Mouse (Mus musculus) CH12.LX (cell line): ENCODE measurements around the gene Gm4707. TPM values are rescaled to one million over a fixed set of nuclear protein-coding genes. Genes with fewer than 3 reads are reported as not detected.

ENCODE experiments used
- DNase-seq: peaks from one replicate; pipeline ENCODE4 v3.0.0-alpha.2; 2013; ENCODE audit errors: extremely low read depth
- H3K27ac ChIP-seq: 2 replicates; pipeline ENCODE4 v1.5.1; 2012; ENCODE audit warnings: low read depth, mild to moderate bottlenecking, control low read depth, moderate library complexity; ENCODE audit not compliant: insufficient read depth
- H3K27me3 ChIP-seq: replicated peaks from 2 replicates; pipeline ENCODE3; 2012; ENCODE audit warnings: inconsistent platforms
- H3K36me3 ChIP-seq, 2 experiments: replicated peaks in 1 of 2; 2 replicates each; pipeline versions ENCODE3 to v1.6.1; 2012; ENCODE audit warnings: inconsistent platforms in 1 of 2, low read length in 1 of 2, mild to moderate bottlenecking in 1 of 2, mixed read lengths in 1 of 2, moderate library complexity in 1 of 2; ENCODE audit not compliant: control insufficient read depth in 1 of 2, insufficient read depth in 1 of 2
- H3K4me1 ChIP-seq, 2 experiments: 2 replicates each; pipeline ENCODE4 v1.6.1; 2012; ENCODE audit warnings: inconsistent platforms in 1 of 2, moderate library complexity in 1 of 2; ENCODE audit not compliant: insufficient read depth in 2 of 2, control insufficient read depth in 1 of 2
- H3K4me2 ChIP-seq: 2 replicates; pipeline ENCODE4 v1.6.1; 2012; ENCODE audit warnings: low read depth, mild to moderate bottlenecking, control low read depth; ENCODE audit not compliant: poor library complexity, insufficient read depth, severe bottlenecking
- H3K4me3 ChIP-seq, 3 experiments: fragments of 150-350 bp in 1 of 3; sonication (generic) in 1 of 3; replicated peaks in 1 of 3; 2 replicates each; pipeline versions ENCODE3 to v1.5.1; 2011 to 2012; ENCODE audit warnings: low read depth in 2 of 3, low read length in 2 of 3, mild to moderate bottlenecking in 2 of 3, moderate library complexity in 2 of 3, control low read depth in 1 of 3, improper control_type of control experiment in 1 of 3, inconsistent platforms in 1 of 3, mixed read lengths in 1 of 3; ENCODE audit not compliant: poor library complexity in 1 of 3
- H3K79me2 ChIP-seq: replicated peaks from 2 replicates; pipeline ENCODE4 v1.6.1; 2012; ENCODE audit warnings: mild to moderate bottlenecking, moderate library complexity; ENCODE audit not compliant: control insufficient read depth, poor library complexity, insufficient read depth, severe bottlenecking; ENCODE audit errors: extremely low read depth
- H3K9ac ChIP-seq: 2 replicates; pipeline ENCODE4 v1.6.1; 2012; ENCODE audit warnings: low read depth, mild to moderate bottlenecking, control low read depth, moderate library complexity; ENCODE audit not compliant: insufficient read depth
- H3K9me3 ChIP-seq: replicated peaks from 2 replicates; pipeline ENCODE3; 2012; ENCODE audit warnings: low read length, inconsistent platforms, mixed read lengths
- BHLHE40 ChIP-seq: IDR thresholded peaks from 2 replicates; pipeline ENCODE4 v1.6.1; 2011; ENCODE audit warnings: mild to moderate bottlenecking, low read depth, low read length, improper control_type of control experiment
- CHD1 ChIP-seq: IDR thresholded peaks from 2 replicates; pipeline ENCODE4 v1.6.1; 2012; ENCODE audit warnings: low read depth, low read length, improper control_type of control experiment, inconsistent platforms
- CTCF ChIP-seq, 2 experiments: IDR thresholded peaks in 1 of 2; conservative IDR thresholded peaks in 1 of 2; 2 replicates each; pipeline ENCODE4 v1.5.1; 2011 to 2012; ENCODE audit warnings: low read depth in 2 of 2, low read length in 2 of 2, improper control_type of control experiment in 1 of 2, inconsistent platforms in 1 of 2, mild to moderate bottlenecking in 1 of 2, moderate library complexity in 1 of 2
- E2F4 ChIP-seq: IDR thresholded peaks from 2 replicates; pipeline ENCODE4 v1.6.1; 2011; ENCODE audit warnings: low read depth, low read length, improper control_type of control experiment; ENCODE audit not compliant: insufficient replicate concordance
- ELF1 ChIP-seq: IDR thresholded peaks from 2 replicates; pipeline ENCODE4 v1.6.1; 2014; ENCODE audit warnings: low read depth, mild to moderate bottlenecking, inconsistent platforms, low read length, improper control_type of control experiment
- ETS1 ChIP-seq: conservative IDR thresholded peaks from 2 replicates; pipeline ENCODE4 v1.6.1; 2012; ENCODE audit warnings: low read depth, mild to moderate bottlenecking, inconsistent platforms, low read length, improper control_type of control experiment, moderate library complexity
- GABPA ChIP-seq: IDR thresholded peaks from 2 replicates; pipeline ENCODE4 v1.6.1; 2012; ENCODE audit warnings: low read depth, low read length, improper control_type of control experiment, inconsistent platforms; ENCODE audit not compliant: insufficient replicate concordance
- IRF4 ChIP-seq: IDR thresholded peaks from 2 replicates; pipeline ENCODE4 v1.6.1; 2014; ENCODE audit warnings: low read depth, mild to moderate bottlenecking, inconsistent platforms, low read length, improper control_type of control experiment
- JUN ChIP-seq: IDR thresholded peaks from 2 replicates; pipeline ENCODE4 v1.6.1; 2011; ENCODE audit warnings: low read depth, mild to moderate bottlenecking, low read length, improper control_type of control experiment, moderate library complexity; ENCODE audit not compliant: insufficient read depth
- JUND ChIP-seq: conservative IDR thresholded peaks from 2 replicates; pipeline ENCODE4 v1.6.1; 2011; ENCODE audit warnings: low read depth, low read length, improper control_type of control experiment
- MAFK ChIP-seq: IDR thresholded peaks from 2 replicates; pipeline ENCODE4 v1.6.1; 2011; ENCODE audit warnings: low read length, improper control_type of control experiment; ENCODE audit not compliant: insufficient replicate concordance
- MAX ChIP-seq: IDR thresholded peaks from 2 replicates; pipeline ENCODE4 v1.6.1; 2011; ENCODE audit warnings: low read length, improper control_type of control experiment
- MEF2A ChIP-seq: IDR thresholded peaks from 2 replicates; pipeline ENCODE4 v1.6.1; 2014; ENCODE audit warnings: low read depth, mild to moderate bottlenecking, inconsistent platforms, low read length, improper control_type of control experiment, borderline replicate concordance
- MXI1 ChIP-seq: IDR thresholded peaks from 2 replicates; pipeline ENCODE4 v1.6.1; 2011; ENCODE audit warnings: mild to moderate bottlenecking, low read depth, low read length, improper control_type of control experiment
- MYC ChIP-seq: IDR thresholded peaks from 2 replicates; pipeline ENCODE4 v1.6.1; 2011; ENCODE audit warnings: low read depth, mild to moderate bottlenecking, improper control_type of control experiment, low read length
- NELFE ChIP-seq: IDR thresholded peaks from 2 replicates; pipeline ENCODE4 v1.6.1; 2011; ENCODE audit warnings: low read depth, low read length, improper control_type of control experiment
- NRF1 ChIP-seq: IDR thresholded peaks from 2 replicates; pipeline ENCODE4 v1.6.1; 2014; ENCODE audit warnings: low read depth, mild to moderate bottlenecking, inconsistent platforms, low read length, improper control_type of control experiment, moderate library complexity
- PAX5 ChIP-seq: IDR thresholded peaks from 2 replicates; pipeline ENCODE4 v1.6.1; 2012; ENCODE audit warnings: low read length, inconsistent platforms, mixed read lengths
- POLR2A ChIP-seq: IDR thresholded peaks from 2 replicates; pipeline ENCODE4 v1.6.1; 2011; ENCODE audit warnings: low read depth, mild to moderate bottlenecking, improper control_type of control experiment, low read length
- RAD21 ChIP-seq: IDR thresholded peaks from 2 replicates; pipeline ENCODE4 v1.6.1; 2011; ENCODE audit warnings: low read depth, mild to moderate bottlenecking, low read length, improper control_type of control experiment, moderate library complexity
- RCOR1 ChIP-seq: conservative IDR thresholded peaks from 2 replicates; pipeline ENCODE4 v1.6.1; 2012; ENCODE audit warnings: low read depth, mild to moderate bottlenecking, inconsistent platforms, low read length, improper control_type of control experiment
- SIN3A ChIP-seq: IDR thresholded peaks from 2 replicates; pipeline ENCODE4 v1.6.1; 2012; ENCODE audit warnings: low read length, improper control_type of control experiment, inconsistent platforms
- SMC3 ChIP-seq: IDR thresholded peaks from 2 replicates; pipeline ENCODE4 v1.6.1; 2011; ENCODE audit warnings: low read depth, low read length, improper control_type of control experiment
- TCF12 ChIP-seq: IDR thresholded peaks from 2 replicates; pipeline ENCODE4 v1.6.1; 2014; ENCODE audit warnings: low read depth, mild to moderate bottlenecking, inconsistent platforms, low read length, improper control_type of control experiment
- UBTF ChIP-seq: IDR thresholded peaks from 2 replicates; pipeline ENCODE4 v1.6.1; 2012; ENCODE audit warnings: low read depth, mild to moderate bottlenecking, inconsistent platforms, low read length, improper control_type of control experiment, moderate library complexity
- USF1 ChIP-seq: IDR thresholded peaks from 2 replicates; pipeline ENCODE4 v1.6.1; 2014; ENCODE audit warnings: low read depth, mild to moderate bottlenecking, inconsistent platforms, low read length, improper control_type of control experiment
- ZC3H11A ChIP-seq: IDR thresholded peaks from 2 replicates; pipeline ENCODE4 v1.6.1; 2012; ENCODE audit warnings: low read depth, mild to moderate bottlenecking, inconsistent platforms, low read length, improper control_type of control experiment
- ZMIZ1 ChIP-seq: IDR thresholded peaks from 2 replicates; pipeline ENCODE4 v1.6.1; 2012; ENCODE audit warnings: low read depth, mild to moderate bottlenecking, inconsistent platforms, low read length, improper control_type of control experiment
- ZNF384 ChIP-seq: IDR thresholded peaks from 2 replicates; pipeline ENCODE4 v1.6.1; 2012; ENCODE audit warnings: low read depth, low read length, improper control_type of control experiment, inconsistent platforms
- dilution Hi-C: fragments of 300-500 bp; cut with MboI; formaldehyde crosslinking; loops from 2 replicates; pipeline ENCODE4 v1.14.3; 2020; ENCODE audit warnings: low sequenced_read_pairs; ENCODE audit not compliant: extremely low pct_unique_long_range_greater_than_20kb, extremely low pct_ligation_motif_present
- in situ Hi-C: fragments of 300-500 bp; cut with MboI; formaldehyde crosslinking; loops from 3 replicates; pipeline ENCODE4 v1.14.3; 2019; ENCODE audit warnings: low sequenced_read_pairs, low pct_ligation_motif_present, low pct_unique_long_range_greater_than_20kb, mixed read lengths
- polyA plus RNA-seq: library from polyadenylated mRNA; unstranded; fragments of >175 nt; gene quantifications from 2 replicates; pipeline ENCODE4 v1.2.1, GENCODE M21; 2012; ENCODE audit warnings: low read depth; ENCODE audit not compliant: insufficient read length
- total RNA-seq, 2 experiments: library from RNA; depleted of rRNA; stranded (reverse); fragments of 300-350 nt in 1 of 2; fragments of >200 nt in 1 of 2; gene quantifications; 2 replicates each; pipeline ENCODE4 v1.2.3; 2012 to 2014

Gene Gm4707
- total and polyA plus RNA-seq, 3 experiments, result 0.33 to 1.5 (median 1.1) TPM

- Histone ChIP-seq H3K36me3 (peaks cover 0 to 2% of the 10 kb centered on the region in 2 experiments), H3K27me3 (peaks cover 2% of the 10 kb centered on the region), H3K4me3 (peak overlapping the region; percentile 68 to 99 (median 94)), H3K9ac (peak overlapping the region; percentile 92), H3K27ac (peak overlapping the region; percentile 67), H3K79me2 (peaks cover 38% of the 10 kb centered on the region), H3K4me2 (peak overlapping the region; percentile 46), H3K4me1 (peaks cover 13 to 46% of the 10 kb centered on the region in 2 experiments), H3K9me3 (no peaks in the 10 kb centered on the region)
- peak; percentile 48 for DNase-seq
- dilution Hi-C loops, result no loop called here
- TF ChIP-seq CHD1 (no peak), NELFE (no peak), E2F4 (no peak), NRF1 (no peak), TCF12 (no peak), JUND (no peak), CTCF (conservative IDR thresholded peaks at IDR 0.05 in 1 of 2, IDR thresholded peaks at IDR 0.05 in 1 of 2; ENCODE audit: low read depth in 2 of 2, low read length in 2 of 2) (no peak)
- in situ Hi-C loops, result no loop called here
These were observed 16.0 kb upstream of the Gm4707 start for GRCm38 (mm10) chr17:71475705-71476089.

GRCm38 (mm10) chr17:71474762-71475704, 15.3 kb upstream of the Gm4707 start, which contains the start of gene Smchd1:
Gene Smchd1 (minus strand): TSS chr17:71475343.
- dilution Hi-C loops, result no loop called here
- Histone ChIP-seq H3K4me2 (peak within 1 kb of the TSS; percentile 91), H3K27me3 (peaks cover 2% of the 10 kb centered on the region), H3K79me2 (peaks cover 44% of the 10 kb centered on the region), H3K9ac (peak within 1 kb of the TSS; percentile 92), H3K9me3 (no peaks in the 10 kb centered on the region), H3K4me1 (peaks cover 12 to 39% of the 10 kb centered on the region in 2 experiments), H3K4me3 (peak within 1 kb of the TSS; percentile 91 to 99 (median 94)), H3K27ac (peak within 1 kb of the TSS; percentile 67), H3K36me3 (peaks cover 0 to 5% of the 10 kb centered on the region in 2 experiments)
- DNase-seq, result peak; percentile 89
- in situ Hi-C loops, result no loop called here
- TF ChIP-seq TCF12 (peak; percentile 66), JUND (no peak), POLR2A (peak; percentile 82), MAFK (no peak), USF1 (no peak), JUN (no peak), MAX (0 out of 2 replicates have a peak, but pooled peaks have one; percentile 7), ZMIZ1 (peak; percentile 52), RAD21 (no peak), IRF4 (peak; percentile 58), RCOR1 (no peak), ZNF384 (no peak), MXI1 (no peak), UBTF (peak; percentile 90), ETS1 (no peak; the same call in 1 of the 2 replicates), GABPA (no peak), MEF2A (peak; percentile 23; the same call in 1 of the 2 replicates), NRF1 (peak; percentile 77), CHD1 (no peak), CTCF (conservative IDR thresholded peaks at IDR 0.05 in 1 of 2, IDR thresholded peaks at IDR 0.05 in 1 of 2; ENCODE audit: low read depth in 2 of 2, low read length in 2 of 2) (peak in 1 of 2 experiments; percentile 21; a peak in 1 of 4 replicates), SMC3 (no peak), ELF1 (peak; percentile 89), ZC3H11A (no peak), PAX5 (no peak), BHLHE40 (peak; percentile 16; the same call in 1 of the 2 replicates), E2F4 (peak; percentile 78; the same call in 1 of the 2 replicates), SIN3A (peak; percentile 74; the same call in 1 of the 2 replicates), MYC (no peak)
